Mouse (Mus musculus) frontal cortex, postnatal 10 days (tissue): Measurements from ENCODE around the gene Gm11444.

Experiments
- DNase-seq, 2 experiments: peaks; one replicate each; pipeline ENCODE4 v3.0.0; 2022; ENCODE audit warnings: low spot score in 2 of 2, mixed read lengths in 1 of 2

Gm11444 gene

DNA sequence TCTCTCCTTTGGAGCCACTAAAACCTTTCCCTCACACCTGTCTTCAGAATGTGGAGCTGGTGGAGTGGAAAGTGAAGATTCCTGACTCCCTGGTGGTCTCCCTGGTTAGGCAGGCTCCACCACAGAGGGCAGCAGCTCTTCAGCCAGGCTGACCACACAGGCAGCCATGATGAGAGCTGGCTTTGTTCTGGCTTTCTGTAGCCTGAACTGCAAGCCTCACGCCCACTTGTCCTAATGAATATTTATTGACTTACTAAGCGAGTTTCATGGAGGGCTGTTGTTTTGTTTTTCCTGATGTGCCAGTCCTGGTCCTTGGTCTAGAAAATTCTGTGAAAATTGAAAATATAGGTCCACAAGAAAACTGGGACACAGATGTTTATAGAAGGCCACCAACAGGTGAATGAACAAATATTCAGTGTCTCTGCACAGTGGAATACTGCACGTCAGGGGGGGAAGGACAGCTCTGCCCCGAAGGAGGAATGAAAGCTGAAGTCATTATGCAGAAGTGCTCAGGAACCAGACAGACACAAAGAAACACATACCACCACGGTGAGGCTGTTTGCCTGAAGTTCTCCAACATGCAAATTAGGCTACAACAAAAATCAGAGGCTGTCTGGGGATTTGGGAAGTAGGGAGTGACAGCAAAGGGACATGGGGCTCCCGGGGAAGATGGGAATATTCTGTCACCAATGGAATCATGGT is 8.0 kb upstream of the Gm11444 start:
- DNase-seq = no peak

DNA sequence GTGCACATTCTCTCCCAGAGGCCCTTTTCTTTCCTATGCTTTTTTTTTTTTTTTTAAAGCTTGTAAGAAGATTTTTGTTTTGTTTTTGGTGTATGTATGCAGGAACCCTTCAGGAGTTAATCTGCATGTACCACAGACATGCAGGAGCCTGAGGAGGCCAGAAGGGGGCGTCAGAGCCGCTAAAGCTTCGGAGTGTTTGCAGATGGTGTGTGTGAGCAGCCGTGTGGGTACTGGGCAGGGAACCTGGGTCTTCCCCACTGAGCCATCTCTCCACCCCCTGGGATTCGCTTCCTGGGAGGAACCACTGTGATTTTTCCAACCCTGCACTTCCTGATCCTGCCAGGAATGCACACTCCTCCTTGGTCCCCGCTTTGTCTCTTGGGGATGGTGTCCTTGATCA is 625 bp upstream of the Gm11444 start:
- no peak for DNase-seq

DNA sequence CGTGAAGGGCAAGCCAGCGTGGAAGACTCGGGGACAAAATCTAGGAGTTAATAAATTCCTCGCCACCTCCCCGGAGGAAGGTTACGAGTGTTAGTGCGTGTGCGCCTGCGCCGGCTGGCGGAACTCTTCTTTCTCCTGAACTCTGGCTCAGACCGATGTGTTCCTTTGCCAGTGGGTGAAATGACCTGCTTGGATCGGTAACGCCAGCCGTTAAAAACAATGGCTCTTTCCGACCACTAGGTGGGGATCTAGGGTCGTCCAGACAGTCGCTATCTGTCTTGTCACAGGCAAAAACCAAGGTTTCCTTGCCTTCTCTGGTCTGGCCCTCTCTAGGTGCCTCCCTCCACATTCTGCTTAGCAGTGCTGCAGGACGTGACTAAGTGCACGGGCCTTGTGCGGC is 1.1 kb downstream of the Gm11444 start:
- peak in 1 of 2 experiments; percentile 64 for DNase-seq

DNA sequence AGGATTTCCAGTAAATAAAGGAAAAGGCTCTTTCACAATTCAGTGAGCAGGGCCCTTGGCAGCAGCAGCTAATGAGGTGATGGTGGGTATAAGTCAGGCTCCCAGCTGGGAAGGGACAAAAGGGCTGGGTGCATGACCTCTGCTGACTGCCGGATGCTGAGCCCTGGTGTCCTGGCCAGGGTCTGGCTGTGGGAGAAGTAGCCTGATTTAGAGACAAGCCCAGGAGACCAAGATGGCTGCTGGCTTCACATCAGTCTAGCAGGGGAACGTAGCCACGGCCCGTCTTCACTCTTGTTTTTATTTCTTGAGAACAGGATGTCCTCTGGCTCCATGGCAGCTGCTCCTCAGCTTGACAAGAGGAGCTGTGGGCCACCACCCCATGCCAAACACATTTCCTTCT is 3.6 kb downstream of the Gm11444 start:
- DNase-seq = no peak

DNA sequence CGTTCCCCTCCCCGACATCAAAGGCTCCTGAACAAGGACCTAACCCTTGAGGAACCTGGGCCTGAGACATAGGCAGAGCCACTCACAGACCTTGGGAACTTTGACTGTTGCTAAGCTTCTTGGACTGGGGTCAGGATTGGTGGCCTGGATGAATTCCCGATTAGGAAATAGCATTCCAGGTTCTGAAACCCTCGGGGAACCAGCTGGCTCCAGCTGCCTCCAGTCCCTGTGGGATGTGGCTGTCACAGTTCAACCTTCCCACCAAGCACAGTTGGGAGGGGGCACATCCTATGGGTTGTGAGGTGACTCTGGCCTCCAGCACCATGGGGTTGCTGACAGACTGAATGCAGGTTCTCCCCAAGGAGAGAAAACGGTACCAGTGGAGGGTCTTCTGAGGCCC is 4.2 kb downstream of the Gm11444 start:
- no peak for DNase-seq

DNA sequence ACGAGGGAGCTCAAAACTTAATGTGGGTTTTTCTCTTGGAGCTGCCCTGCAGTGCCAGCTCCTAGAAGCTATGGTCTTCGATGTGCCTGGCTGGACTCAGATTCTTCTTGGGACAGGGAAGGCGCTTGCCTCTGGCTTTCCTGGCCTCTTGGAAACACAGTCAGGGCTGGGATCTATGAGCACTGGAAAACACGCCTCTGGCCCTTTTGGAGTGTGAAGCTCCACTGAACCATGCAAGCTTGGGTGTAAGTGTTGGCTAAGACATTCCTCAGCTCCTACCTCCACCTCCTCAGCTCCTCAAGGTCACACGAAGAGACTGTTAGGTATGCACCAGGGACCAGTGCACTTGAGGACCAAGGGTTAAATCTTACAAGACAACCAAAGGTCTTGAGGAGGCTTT is 5.2 kb downstream of the Gm11444 start:
- DNase-seq = no peak

DNA sequence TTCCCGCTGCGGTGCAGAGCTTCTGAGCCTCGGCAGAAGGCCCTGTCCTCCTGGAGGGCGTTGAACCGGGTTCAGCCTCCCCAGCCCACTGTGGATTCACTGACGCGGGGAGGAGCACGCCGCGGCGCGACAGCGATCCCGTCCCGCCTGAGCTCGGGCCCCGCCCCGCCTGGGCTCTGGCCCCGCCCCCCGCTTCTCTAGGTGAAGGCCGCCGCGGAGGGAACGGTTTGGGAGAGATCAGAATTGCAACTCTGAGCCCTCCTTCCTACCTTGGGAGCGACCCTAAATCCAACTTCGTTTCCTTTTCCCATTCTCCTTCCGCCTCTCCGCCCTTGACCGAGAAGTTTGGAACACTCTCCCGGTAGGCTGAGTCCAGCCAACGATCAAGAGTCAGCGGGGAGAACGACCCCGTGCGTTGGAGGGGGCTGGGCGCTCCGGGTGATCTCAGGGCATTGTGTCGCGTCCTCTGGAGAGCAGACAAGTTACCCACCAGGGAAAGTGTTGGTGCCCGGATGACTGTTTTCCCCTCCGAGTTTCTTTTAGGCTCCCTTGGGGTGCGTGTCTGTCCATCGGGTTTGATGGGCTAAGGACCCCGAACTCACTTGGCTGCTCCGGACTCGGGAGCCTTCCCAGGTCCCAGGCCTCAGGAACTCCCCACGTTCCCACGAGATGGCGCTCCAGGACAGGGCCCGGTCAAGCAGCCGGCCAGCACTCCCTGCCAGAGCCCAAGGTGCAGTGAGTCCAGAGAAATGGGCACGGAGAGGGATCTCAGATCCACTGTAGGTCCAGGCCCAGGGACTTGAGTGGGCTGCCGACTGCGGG is 5.8 kb downstream of the Gm11444 start:
- DNase-seq = peak; percentile 50 to 77

DNA sequence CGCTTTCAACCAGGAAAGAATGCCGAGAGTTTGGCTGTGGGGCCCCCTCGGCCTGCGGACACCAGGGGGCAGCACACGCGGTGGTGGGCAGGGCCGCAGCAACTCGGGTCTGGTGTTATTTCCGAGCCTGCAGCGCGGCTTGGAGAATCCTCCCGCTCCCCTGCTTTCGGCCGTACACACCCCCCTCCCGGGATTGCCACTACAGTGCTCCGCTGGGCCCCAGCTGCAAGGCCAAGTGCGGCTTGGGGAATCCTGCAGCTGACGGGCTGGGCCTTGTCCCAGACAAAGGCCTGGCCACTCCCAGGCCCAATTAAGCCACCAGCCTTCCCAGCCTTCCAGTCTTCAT is 6.8 kb downstream of the Gm11444 start:
- DNase-seq = no peak

DNA sequence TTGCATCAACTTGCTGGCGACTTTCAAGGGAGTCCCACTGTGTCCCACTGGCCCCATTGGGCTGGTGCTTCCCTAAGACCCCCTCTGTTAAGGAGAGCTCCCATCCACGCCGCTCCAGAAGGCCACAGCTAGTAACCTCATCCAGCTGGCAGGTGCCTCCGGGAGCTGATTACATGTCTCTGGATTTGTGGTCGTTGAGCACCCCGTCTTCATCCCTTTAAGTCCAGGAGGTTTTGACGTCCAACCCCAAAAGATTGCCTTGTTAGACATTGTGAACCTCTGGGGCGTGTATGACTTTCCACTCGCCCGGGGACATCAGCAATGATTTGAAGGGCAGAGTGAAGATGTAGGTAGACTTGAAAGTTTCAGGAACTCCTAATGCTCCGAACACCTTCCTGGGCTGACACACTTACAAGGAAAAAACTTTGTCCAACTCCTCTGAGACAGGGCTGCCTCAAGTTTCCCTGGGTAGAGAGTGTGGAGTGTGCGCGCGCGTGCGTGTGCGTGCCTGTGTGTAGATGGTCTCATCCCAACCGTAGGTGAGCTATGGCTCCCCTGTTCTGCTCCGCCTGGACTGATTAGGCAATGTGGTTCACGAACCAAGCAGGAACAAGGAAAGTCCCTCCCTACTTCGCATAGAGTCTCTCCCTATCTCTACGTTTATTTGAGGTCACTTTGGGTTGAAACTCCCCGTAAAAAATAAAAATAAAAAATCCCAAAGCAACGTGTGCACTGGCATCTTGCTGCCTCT is 7.4 kb downstream of the Gm11444 start:
- DNase-seq = peak in 1 of 2 experiments; percentile 4

DNA sequence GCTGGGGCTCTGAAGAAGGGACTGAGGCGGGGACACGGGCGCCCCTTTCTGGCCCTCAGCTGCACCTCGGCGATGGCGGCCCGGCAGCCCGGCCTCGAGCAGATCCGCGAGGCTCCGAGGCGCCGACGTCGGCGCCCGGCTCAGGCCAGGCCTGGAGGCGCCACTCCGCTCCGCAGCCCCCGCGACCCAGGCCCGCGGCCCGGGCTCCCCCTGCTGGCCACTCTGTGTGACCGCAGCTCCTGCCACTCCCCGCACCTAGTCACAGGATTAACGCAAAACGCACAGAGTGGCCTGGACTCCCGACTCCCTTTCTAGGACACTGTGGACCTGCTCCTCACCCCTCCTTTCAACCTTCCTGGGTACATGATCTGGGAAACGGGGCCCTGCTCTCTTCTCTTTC is 8.2 kb downstream of the Gm11444 start:
- peak in 1 of 2 experiments; percentile 56 for DNase-seq

DNA sequence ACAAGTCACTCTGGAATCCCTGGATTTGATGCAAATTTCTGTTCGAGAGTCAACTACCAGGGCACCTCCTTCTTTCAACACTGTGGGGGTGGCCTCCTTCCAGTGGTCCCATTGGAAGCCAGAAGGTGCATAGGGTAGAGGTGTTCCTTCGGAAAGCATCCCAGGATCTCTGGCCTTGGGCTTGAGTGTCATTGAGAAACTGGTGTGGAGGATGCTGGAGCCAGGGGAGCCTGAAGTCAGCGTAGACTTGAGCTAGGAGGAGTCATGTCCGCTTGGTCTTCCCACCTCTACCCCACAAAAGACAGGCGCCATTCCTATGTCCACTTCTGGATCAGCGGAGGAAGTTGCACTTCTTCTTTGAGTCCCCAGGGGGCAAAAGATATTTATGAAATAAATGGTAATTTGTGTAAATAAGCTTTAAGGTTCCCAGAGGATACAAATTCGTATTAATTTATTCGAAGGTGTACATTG is 8.9 kb downstream of the Gm11444 start:
- no peak for DNase-seq

DNA sequence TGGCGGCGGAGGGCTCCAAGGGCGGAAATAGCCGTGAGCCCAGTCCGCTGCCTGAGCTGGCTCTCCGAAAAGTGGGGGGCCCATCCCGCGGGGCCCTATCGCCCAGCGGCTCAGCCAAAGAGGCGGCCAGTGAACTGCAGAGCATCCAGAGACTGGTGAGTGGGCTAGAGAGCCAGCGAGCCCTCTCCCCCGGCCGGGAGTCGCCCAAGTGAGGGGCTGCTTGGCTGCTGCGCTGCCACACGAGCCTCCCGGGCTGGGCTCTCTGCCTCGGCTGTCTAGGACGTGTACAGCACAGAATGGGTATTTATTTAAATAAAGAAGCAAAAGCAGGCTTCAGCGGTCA is 9.4 kb downstream of the Gm11444 start:
- DNase-seq = no peak

DNA sequence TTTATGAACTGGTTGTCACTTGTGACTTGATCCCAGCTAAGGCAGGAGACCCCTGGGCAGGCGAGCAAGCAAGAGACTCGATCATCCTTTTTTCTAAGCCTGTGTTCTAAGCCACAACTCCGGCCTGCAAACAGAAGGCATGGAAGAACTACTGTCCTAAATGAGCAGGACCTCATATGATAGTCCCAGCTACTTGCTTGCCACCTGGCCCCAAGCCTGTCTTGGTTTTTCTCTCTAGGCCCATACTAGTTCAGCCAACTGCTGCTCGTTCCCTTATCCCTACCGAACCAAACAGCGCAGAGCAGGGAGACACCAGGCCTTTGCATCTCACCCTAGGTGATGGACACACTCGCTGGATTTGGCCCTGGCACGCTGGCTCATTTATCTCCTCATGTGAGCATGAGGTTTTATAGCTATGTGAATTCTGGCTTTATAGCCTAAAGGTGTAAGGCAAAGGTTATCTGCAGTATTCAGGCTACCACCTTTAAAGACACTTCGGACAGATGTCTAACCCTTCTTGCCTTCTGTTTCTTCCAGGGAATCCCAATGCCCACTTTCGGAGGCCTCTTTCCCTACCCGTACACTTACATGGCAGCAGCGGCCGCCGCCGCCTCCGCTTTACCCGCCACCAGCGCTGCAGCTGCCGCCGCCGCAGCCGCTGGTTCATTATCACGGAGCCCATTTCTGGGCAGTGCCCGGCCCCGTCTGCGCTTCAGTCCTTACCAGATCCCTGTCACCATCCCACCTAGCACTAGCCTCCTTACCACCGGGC is 9.9 kb downstream of the Gm11444 start:
- no peak for DNase-seq

DNA sequence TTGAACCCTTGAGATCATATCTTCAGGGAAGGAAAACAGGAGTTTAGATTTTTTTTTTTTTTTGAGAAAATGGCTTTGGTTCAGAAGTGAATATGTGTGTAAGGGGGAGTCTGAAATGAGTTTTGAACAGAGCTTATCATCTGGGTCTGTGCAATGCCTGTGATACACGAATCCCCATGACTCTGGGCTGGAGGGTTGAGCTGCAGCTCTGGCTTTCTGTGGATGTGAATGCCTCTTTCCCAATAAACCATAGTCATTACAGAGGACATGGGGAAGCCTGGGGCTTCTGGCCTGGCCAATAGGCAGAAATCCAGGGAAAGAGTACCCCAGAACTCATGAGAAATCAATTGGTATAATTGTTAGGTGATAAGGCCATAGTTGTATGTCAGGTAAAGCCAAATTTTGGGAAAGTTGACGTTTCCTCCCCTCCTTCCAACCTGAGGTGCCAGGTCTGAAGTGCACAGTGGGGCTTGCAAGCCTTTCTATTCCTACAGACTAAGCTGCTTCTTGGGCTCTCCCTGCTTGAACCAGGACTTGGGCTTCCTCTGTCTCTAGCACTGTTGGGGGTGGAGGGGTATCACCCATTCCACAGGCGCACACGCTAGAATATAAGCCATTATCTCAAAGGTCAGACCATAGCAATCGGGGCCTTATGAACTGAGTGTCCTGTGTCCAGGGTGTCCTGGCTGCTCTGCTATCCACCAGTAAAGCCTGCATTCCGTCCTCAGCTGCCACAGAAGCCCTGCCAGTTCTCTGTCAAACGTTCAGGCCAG is 10.7 kb downstream of the Gm11444 start:
- DNase-seq = no peak

DNA sequence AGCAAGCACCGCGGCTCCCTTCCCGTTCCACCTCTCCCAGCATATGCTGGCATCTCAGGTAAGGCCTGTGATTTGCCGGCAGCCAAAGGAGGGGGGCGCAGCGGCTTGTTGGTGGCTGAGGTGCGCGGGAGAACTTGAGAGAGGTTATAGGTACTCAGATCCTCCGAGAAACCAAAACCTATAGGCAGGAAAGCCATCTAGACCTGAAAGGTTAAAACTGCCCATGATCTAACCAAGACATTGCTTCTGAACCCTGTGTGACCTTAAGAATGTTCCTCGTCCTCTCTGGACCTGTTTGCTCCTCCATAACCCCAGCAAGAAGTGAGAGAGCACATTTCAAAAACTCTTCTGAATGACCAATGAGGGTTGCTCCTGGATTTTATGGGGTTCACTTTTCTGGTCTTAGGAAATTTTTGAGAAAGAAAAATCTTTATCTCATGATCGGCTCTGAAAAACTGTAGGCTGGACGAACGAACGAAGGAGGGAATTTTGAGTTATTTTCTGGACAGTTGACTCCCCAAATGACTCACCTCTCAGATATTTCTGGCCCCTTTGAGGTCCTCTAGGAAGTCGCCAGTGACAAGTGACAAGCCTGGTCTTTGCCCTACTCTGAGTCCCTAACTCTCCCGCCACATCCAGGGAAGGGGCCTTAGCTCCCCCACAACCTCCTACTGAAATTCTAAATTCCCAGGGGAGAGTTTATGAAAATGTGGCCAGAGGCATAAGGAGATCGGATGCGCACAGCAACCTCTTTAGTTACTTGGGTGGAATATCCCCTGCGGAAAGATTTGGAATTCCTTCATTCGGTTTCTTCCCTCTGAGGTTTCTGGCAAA is 11.5 kb downstream of the Gm11444 start:
- DNase-seq = no peak

DNA sequence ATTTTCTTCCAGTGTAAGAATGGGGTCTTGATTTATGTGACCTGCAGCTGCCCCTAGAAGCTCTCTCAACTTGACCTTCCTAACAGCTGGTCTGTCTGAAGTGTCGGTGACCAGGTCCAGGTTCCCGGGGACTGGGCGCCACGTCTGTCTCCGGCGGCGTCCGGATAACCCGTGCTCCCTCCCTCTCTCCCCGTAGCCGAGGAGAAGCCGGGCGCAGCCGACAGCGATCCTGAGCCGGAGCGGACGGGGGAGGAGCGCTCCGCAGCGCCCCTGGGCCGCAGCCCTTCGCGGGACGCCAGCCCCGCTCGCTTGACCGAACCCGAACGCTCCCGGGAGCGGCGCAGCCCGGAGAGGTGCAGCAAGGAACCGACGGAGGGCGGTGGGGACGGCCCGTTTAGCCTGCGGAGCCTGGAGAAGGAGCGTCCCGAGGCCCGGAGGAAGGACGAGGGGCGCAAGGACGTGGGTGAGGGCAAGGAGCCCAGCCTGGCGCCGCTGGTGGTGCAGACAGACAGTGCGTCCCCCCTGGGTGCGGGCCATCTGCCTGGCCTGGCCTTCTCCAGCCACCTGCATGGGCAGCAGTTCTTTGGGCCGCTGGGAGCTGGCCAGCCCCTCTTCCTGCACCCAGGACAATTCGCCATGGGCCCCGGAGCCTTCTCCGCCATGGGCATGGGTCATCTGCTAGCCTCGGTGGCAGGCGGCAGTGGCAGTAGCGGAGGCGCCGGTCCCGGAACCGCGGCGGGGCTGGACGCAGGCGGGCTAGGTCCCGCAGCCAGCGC is 12.3 kb downstream of the Gm11444 start:
- DNase-seq = no peak

DNA sequence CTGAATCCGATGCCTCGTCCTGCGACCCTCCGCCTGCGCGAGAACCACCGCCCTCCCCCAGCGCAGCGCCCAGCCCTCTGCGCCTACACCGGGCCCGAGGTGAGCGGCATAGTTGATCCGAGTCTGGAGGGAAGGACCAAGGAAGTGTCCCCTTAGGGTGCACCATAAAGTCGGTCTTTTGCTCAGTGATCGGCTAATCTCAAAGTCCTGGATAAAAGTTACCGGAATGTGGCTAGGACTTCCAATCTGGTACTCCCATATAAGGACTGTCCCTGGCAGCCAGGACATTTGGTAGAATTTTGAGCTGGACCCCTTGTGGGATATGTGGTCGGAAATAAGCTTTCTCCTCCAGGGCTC is 12.9 kb downstream of the Gm11444 start:
- no peak for DNase-seq

DNA sequence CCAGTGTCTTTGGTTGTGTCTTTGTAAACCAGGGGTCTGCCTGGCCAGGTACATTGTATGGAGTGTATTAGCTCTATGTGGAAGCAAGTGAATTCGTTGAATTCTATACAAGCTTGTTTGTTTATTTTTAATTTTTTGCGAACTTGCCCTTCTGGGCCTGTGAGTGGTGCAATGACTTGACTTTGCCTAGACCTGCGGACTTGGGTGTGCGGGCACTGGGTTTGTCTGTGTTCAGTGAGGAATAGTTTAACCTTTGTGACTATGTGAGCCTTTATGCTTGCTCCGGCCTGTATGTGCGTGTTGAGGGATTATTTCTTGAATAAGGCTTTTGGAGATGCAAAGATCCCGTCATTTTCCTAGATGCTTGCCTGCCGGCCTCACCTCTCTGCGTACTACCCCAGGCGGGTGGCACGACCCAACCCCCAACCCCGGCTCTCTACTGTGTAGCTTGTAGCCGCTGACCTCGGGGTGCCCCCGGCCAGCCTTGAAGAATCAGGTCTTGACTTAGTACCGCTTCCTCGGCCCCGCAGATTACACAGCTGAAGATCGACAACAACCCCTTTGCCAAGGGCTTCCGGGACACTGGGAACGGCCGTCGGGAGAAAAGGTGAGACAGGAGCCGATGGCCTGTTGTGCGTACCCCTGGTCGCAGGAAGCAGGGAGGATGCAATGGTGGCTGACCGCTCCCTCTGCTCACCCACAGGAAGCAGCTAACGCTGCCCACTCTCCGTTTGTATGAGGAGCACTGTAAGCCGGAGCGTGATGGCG is 13.4 kb downstream of the Gm11444 start:
- DNase-seq = no peak
